Mouse (Mus musculus): ENCODE measurements at regions not wholly inside any gene's neighbourhood (a gene's known extent, or its start where the extent isn't known, plus 50 kb on each side); places are given as distances from the start of the nearest gene placed in this dataset.

DNA sequence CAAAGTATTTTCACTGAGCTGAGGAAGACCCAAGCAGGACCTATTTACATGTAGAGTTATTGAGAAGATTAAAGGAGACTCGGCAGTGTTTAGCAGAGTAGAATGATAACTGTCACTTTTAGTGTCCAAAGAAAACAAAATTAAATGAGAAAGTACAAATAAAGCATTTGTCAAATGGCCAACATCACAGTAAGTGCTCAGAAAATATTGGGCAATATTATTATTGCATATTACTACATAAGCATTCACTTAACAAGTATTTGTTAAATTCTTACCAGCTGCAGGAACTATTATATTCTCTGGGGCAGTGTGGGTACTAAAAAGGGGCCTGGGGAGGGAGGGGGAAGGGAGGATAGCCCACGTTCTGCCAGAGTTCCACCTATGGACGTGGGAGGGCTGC is 224.5 kb upstream of the Noct start:
- H3K4me3 ChIP-seq (ENCODE audit: low read depth, low read length), result no peak overlapping the region
- TF ChIP-seq POLR2A (IDR thresholded peaks at IDR 0.05; ENCODE audit: insufficient read depth, low read length), result no peak
- TF ChIP-seq EP300 (IDR thresholded peaks at IDR 0.05; ENCODE audit: insufficient read depth, low read depth, low read length), result no peak
- TF ChIP-seq CTCF (IDR thresholded peaks at IDR 0.05; ENCODE audit: low read depth, low read length), result no peak
- no peak overlapping the region for H3K9ac ChIP-seq (ENCODE audit: low read depth, poor library complexity, severe bottlenecking)
- no peaks in the 10 kb centered on the region for H3K9me3 ChIP-seq (replicated peaks; ENCODE audit: control insufficient read depth, insufficient read depth, low read length, poor library complexity, severe bottlenecking)
- no peaks in the 10 kb centered on the region for H3K27me3 ChIP-seq (ENCODE audit: control insufficient read depth, insufficient read depth, low read length, poor library complexity, severe bottlenecking)
- H3K4me1 ChIP-seq (ENCODE audit: control insufficient read depth, insufficient read depth, low read length), result no peaks in the 10 kb centered on the region
- H3K36me3 ChIP-seq (ENCODE audit: control insufficient read depth, insufficient read depth, low read length, poor library complexity, severe bottlenecking), result no peaks in the 10 kb centered on the region
- H3K27ac ChIP-seq (ENCODE audit: insufficient read depth, low read length), result no peak overlapping the region

DNA sequence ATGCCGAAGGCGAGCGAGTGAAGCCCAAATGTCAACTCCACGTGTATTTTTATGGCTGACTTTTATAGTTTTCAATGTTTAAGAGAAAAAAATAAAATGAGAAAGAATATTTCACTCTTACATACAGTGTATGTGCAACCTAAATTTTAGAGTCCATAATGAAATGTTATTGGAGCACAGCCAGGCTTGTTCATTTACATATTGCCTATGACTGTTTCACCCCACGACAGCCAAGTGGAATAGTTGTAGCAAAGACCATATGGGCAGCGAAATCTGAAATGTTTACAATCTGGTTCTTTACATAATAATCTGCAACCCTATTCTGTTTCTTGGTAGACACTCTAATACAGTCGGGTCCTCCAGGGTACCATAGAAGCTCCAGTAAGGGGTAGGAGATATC is 223.3 kb upstream of the Noct start:
- Histone ChIP-seq H3K27me3 (ENCODE audit: control insufficient read depth, insufficient read depth, low read length, poor library complexity, severe bottlenecking) (no peaks in the 10 kb centered on the region), H3K27ac (ENCODE audit: insufficient read depth, low read length) (no peak overlapping the region), H3K4me3 (ENCODE audit: low read depth, low read length) (no peak overlapping the region), H3K36me3 (ENCODE audit: control insufficient read depth, insufficient read depth, low read length, poor library complexity, severe bottlenecking) (no peaks in the 10 kb centered on the region), H3K4me1 (ENCODE audit: control insufficient read depth, insufficient read depth, low read length) (no peaks in the 10 kb centered on the region), H3K9me3 (replicated peaks; ENCODE audit: control insufficient read depth, insufficient read depth, low read length, poor library complexity, severe bottlenecking) (no peaks in the 10 kb centered on the region), H3K9ac (ENCODE audit: low read depth, poor library complexity, severe bottlenecking) (no peak overlapping the region)
- TF ChIP-seq CTCF (IDR thresholded peaks at IDR 0.05; ENCODE audit: low read depth, low read length) (no peak), EP300 (IDR thresholded peaks at IDR 0.05; ENCODE audit: insufficient read depth, low read depth, low read length) (no peak), POLR2A (IDR thresholded peaks at IDR 0.05; ENCODE audit: insufficient read depth, low read length) (no peak)

DNA sequence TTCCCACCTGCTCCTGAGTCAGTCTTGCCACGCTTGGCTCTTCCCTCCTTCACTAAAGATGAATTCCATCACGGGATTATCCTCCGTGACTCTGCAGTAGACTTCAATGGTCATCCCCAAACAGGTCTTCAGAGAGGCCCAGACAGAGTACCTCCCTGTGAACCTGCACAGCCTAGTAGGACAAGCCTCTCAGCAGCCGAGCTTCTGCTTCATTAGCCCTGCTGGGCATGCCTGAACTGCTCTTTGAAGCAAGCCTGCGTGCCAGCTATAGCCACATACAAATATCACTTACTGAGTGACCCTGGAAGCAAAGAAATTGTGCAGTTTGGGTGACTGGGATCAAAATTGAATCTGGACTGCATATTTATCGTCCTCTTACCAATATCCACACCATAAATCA is 221.6 kb upstream of the Noct start:
- TF ChIP-seq EP300 (IDR thresholded peaks at IDR 0.05; ENCODE audit: insufficient read depth, low read depth, low read length), result no peak
- TF ChIP-seq POLR2A (IDR thresholded peaks at IDR 0.05; ENCODE audit: insufficient read depth, low read length), result no peak
- no peak for TF ChIP-seq CTCF (IDR thresholded peaks at IDR 0.05; ENCODE audit: low read depth, low read length)
- H3K4me1 ChIP-seq (ENCODE audit: control insufficient read depth, insufficient read depth, low read length), result no peaks in the 10 kb centered on the region
- H3K9me3 ChIP-seq (replicated peaks; ENCODE audit: control insufficient read depth, insufficient read depth, low read length, poor library complexity, severe bottlenecking), result no peaks in the 10 kb centered on the region
- no peak overlapping the region for H3K4me3 ChIP-seq (ENCODE audit: low read depth, low read length)
- H3K27ac ChIP-seq (ENCODE audit: insufficient read depth, low read length), result no peak overlapping the region
- no peak overlapping the region for H3K9ac ChIP-seq (ENCODE audit: low read depth, poor library complexity, severe bottlenecking)
- no peaks in the 10 kb centered on the region for H3K36me3 ChIP-seq (ENCODE audit: control insufficient read depth, insufficient read depth, low read length, poor library complexity, severe bottlenecking)
- H3K27me3 ChIP-seq (ENCODE audit: control insufficient read depth, insufficient read depth, low read length, poor library complexity, severe bottlenecking), result no peaks in the 10 kb centered on the region

DNA sequence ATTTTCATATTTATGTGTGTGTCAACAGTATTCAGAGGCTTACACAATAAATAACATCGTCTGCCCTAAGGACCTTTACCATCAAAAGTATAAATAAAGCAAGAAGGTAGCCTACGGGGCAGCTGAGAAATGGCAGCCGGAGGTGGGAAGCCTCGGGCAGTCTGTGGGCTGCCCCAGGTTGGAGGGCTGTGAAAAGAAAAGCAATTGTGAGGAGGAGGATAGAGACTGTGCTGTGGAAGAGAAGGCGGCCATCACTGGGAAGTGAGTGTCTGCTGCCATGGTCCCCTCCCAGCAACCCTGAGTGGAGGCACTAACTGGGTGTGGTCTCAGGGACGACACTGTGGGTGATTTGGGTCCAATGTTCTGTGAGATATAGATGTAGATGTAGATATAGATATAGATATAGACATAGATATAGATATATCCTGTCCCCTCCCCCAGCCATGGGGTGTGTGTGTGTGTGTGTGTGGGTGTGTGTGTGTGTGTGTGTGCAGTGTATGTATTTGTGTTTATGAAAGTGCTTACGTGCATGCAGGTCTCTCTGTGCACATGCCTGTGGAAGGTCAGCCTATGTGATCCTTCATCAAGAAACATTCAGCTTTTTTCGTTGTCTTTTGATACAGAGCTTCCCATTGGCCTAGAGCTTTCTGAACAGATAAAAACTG is 220.6 kb upstream of the Noct start:
- H3K36me3 ChIP-seq (ENCODE audit: control insufficient read depth, insufficient read depth, low read length, poor library complexity, severe bottlenecking), result no peaks in the 10 kb centered on the region

DNA sequence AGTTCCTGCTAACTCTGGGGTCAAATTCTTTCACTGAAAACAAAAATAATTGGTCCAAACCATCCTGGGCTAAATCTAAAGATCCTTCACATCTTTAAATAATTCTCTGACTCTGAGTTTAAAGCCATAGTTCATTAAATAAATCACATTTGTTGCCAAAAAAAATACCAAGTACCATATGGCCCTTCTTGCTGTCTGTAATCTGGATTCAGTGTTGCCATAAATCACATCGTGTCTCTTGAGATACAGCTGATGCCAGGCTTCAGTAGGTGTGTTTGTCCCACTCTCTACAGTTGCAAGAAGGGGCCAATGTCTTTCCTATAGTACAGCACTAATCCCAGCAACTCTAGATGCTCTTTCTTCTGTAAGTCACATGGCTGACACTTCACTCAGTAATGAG is 220.0 kb upstream of the Noct start:
- Histone ChIP-seq H3K27ac (ENCODE audit: insufficient read depth, low read length) (no peak overlapping the region), H3K4me1 (ENCODE audit: control insufficient read depth, insufficient read depth, low read length) (no peaks in the 10 kb centered on the region), H3K27me3 (ENCODE audit: control insufficient read depth, insufficient read depth, low read length, poor library complexity, severe bottlenecking) (no peaks in the 10 kb centered on the region), H3K36me3 (ENCODE audit: control insufficient read depth, insufficient read depth, low read length, poor library complexity, severe bottlenecking) (no peaks in the 10 kb centered on the region), H3K4me3 (ENCODE audit: low read depth, low read length) (no peak overlapping the region), H3K9me3 (replicated peaks; ENCODE audit: control insufficient read depth, insufficient read depth, low read length, poor library complexity, severe bottlenecking) (no peaks in the 10 kb centered on the region), H3K9ac (ENCODE audit: low read depth, poor library complexity, severe bottlenecking) (no peak overlapping the region)
- TF ChIP-seq EP300 (IDR thresholded peaks at IDR 0.05; ENCODE audit: insufficient read depth, low read depth, low read length) (no peak), CTCF (IDR thresholded peaks at IDR 0.05; ENCODE audit: low read depth, low read length) (no peak), POLR2A (IDR thresholded peaks at IDR 0.05; ENCODE audit: insufficient read depth, low read length) (no peak)

More for the DNA sequence above, 220.6 kb upstream of the Noct start:
- TF ChIP-seq EP300 (IDR thresholded peaks at IDR 0.05; ENCODE audit: insufficient read depth, low read depth, low read length), result no peak
- no peak for TF ChIP-seq CTCF (IDR thresholded peaks at IDR 0.05; ENCODE audit: low read depth, low read length)
- TF ChIP-seq POLR2A (IDR thresholded peaks at IDR 0.05; ENCODE audit: insufficient read depth, low read length), result no peak
- H3K9me3 ChIP-seq (replicated peaks; ENCODE audit: control insufficient read depth, insufficient read depth, low read length, poor library complexity, severe bottlenecking), result no peaks in the 10 kb centered on the region
- no peaks in the 10 kb centered on the region for H3K4me1 ChIP-seq (ENCODE audit: control insufficient read depth, insufficient read depth, low read length)
- H3K4me3 ChIP-seq (ENCODE audit: low read depth, low read length), result no peak overlapping the region
- no peak overlapping the region for H3K27ac ChIP-seq (ENCODE audit: insufficient read depth, low read length)
- H3K27me3 ChIP-seq (ENCODE audit: control insufficient read depth, insufficient read depth, low read length, poor library complexity, severe bottlenecking), result no peaks in the 10 kb centered on the region
- no peak overlapping the region for H3K9ac ChIP-seq (ENCODE audit: low read depth, poor library complexity, severe bottlenecking)

DNA sequence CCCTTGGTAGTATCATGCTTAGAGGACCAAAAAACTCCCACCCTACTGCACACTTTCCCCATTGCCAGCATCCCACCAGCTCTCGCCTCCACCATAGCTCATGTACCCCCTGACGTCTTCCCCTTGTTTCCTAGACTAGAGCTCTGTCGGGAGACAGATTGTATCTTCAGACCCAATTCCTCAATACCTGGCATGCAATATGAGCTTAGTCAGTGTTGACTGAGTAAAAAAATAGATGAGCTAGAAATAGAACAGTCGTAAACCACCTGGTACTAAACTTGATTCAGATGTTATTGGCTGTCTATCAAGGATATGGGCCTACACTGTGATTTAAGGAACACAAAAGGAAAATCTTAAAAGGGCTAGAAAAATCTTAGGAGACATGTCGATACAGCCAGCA is 215.1 kb upstream of the Noct start:
- no peaks in the 10 kb centered on the region for H3K36me3 ChIP-seq (ENCODE audit: control insufficient read depth, insufficient read depth, low read length, poor library complexity, severe bottlenecking)
- H3K9me3 ChIP-seq (replicated peaks; ENCODE audit: control insufficient read depth, insufficient read depth, low read length, poor library complexity, severe bottlenecking), result no peaks in the 10 kb centered on the region
- H3K27me3 ChIP-seq (ENCODE audit: control insufficient read depth, insufficient read depth, low read length, poor library complexity, severe bottlenecking), result no peaks in the 10 kb centered on the region
- H3K4me3 ChIP-seq (ENCODE audit: low read depth, low read length), result no peak overlapping the region
- H3K9ac ChIP-seq (ENCODE audit: low read depth, poor library complexity, severe bottlenecking), result no peak overlapping the region
- TF ChIP-seq EP300 (IDR thresholded peaks at IDR 0.05; ENCODE audit: insufficient read depth, low read depth, low read length), result no peak
- TF ChIP-seq CTCF (IDR thresholded peaks at IDR 0.05; ENCODE audit: low read depth, low read length), result no peak
- no peak for TF ChIP-seq POLR2A (IDR thresholded peaks at IDR 0.05; ENCODE audit: insufficient read depth, low read length)
- no peaks in the 10 kb centered on the region for H3K4me1 ChIP-seq (ENCODE audit: control insufficient read depth, insufficient read depth, low read length)
- H3K27ac ChIP-seq (ENCODE audit: insufficient read depth, low read length), result no peak overlapping the region
